Mouse (Mus musculus): ENCODE data around the gene Cxcr6. TPM values are rescaled to one million over a fixed set of nuclear protein-coding genes. Genes with fewer than 3 reads are reported as not detected.
"Not testable (repeated sequence)": the region's sequence is repeated elsewhere in the genome, so short reads cannot be mapped to it uniquely, and the experiment has no call there.

Cxcr6 gene
- polyA plus RNA-seq, 1 experiment: not detected

GRCm38 (mm10) chr9:123769532-123769931 is 36.7 kb upstream of the Cxcr6 start:
- Histone ChIP-seq H3K4me1 (ENCODE audit: control insufficient read depth) (no peaks in the 10 kb centered on the region), H3K4me3 (replicated peaks) (no peak overlapping the region), H3K36me3 (ENCODE audit: control insufficient read depth) (no peaks in the 10 kb centered on the region), H3K9me3 (ENCODE audit: control insufficient read depth, low read length) (no peaks in the 10 kb centered on the region), H3K27me3 (ENCODE audit: control insufficient read depth) (no peaks in the 10 kb centered on the region)
- TF ChIP-seq GATA1 (IDR thresholded peaks at IDR 0.05; ENCODE audit: low read length) (no peak), TAL1 (IDR thresholded peaks at IDR 0.05; ENCODE audit: low read length) (no peak)

- not testable (repeated sequence) for H3K36me3 ChIP-seq (ENCODE audit: control insufficient read depth); H3K4me3 ChIP-seq (replicated peaks); H3K9me3 ChIP-seq (ENCODE audit: control insufficient read depth, low read length); H3K27me3 ChIP-seq (ENCODE audit: control insufficient read depth); H3K4me1 ChIP-seq (ENCODE audit: control insufficient read depth)
Measured at GRCm38 (mm10) chr9:123773299-123773698, 33.0 kb upstream of the Cxcr6 start.

- H3K9me3 ChIP-seq (ENCODE audit: control insufficient read depth, low read length): peaks cover 5% of the 10 kb centered on the region
- no peaks in the 10 kb centered on the region for H3K27me3 ChIP-seq (ENCODE audit: control insufficient read depth)
- H3K36me3 ChIP-seq (ENCODE audit: control insufficient read depth): peaks cover 49% of the 10 kb centered on the region
- TF ChIP-seq GATA1 (IDR thresholded peaks at IDR 0.05; ENCODE audit: low read length) (no peak), TAL1 (IDR thresholded peaks at IDR 0.05; ENCODE audit: low read length) (no peak)
- H3K4me3 ChIP-seq (replicated peaks): no peak overlapping the region
- H3K4me1 ChIP-seq (ENCODE audit: control insufficient read depth): no peaks in the 10 kb centered on the region
Measured at GRCm38 (mm10) chr9:123788855-123789529, 17.3 kb upstream of the Cxcr6 start.

- H3K36me3 ChIP-seq (ENCODE audit: control insufficient read depth): peaks cover 79% of the 10 kb centered on the region
- no peaks in the 10 kb centered on the region for H3K27me3 ChIP-seq (ENCODE audit: control insufficient read depth)
- no peaks in the 10 kb centered on the region for H3K4me1 ChIP-seq (ENCODE audit: control insufficient read depth)
- H3K4me3 ChIP-seq (replicated peaks): no peak overlapping the region
- TF ChIP-seq TAL1 (IDR thresholded peaks at IDR 0.05; ENCODE audit: low read length): no peak
- TF ChIP-seq GATA1 (IDR thresholded peaks at IDR 0.05; ENCODE audit: low read length): no peak
- H3K9me3 ChIP-seq (ENCODE audit: control insufficient read depth, low read length): no peaks in the 10 kb centered on the region
Measured at GRCm38 (mm10) chr9:123796174-123796573, 10.1 kb upstream of the Cxcr6 start.

GRCm38 (mm10) chr9:123801527-123801926 is 4.7 kb upstream of the Cxcr6 start:
- peaks cover 56% of the 10 kb centered on the region for H3K36me3 ChIP-seq (ENCODE audit: control insufficient read depth)
- H3K4me1 ChIP-seq (ENCODE audit: control insufficient read depth): no peaks in the 10 kb centered on the region
- H3K27me3 ChIP-seq (ENCODE audit: control insufficient read depth): no peaks in the 10 kb centered on the region
- H3K9me3 ChIP-seq (ENCODE audit: control insufficient read depth, low read length): no peaks in the 10 kb centered on the region
- no peak for TF ChIP-seq GATA1 (IDR thresholded peaks at IDR 0.05; ENCODE audit: low read length)
- no peak for TF ChIP-seq TAL1 (IDR thresholded peaks at IDR 0.05; ENCODE audit: low read length)
- no peak overlapping the region for H3K4me3 ChIP-seq (replicated peaks)

GRCm38 (mm10) chr9:123802421-123802820 is 3.9 kb upstream of the Cxcr6 start:
- no peaks in the 10 kb centered on the region for H3K9me3 ChIP-seq (ENCODE audit: control insufficient read depth, low read length)
- H3K4me3 ChIP-seq (replicated peaks): no peak overlapping the region
- H3K27me3 ChIP-seq (ENCODE audit: control insufficient read depth): no peaks in the 10 kb centered on the region
- no peak for TF ChIP-seq TAL1 (IDR thresholded peaks at IDR 0.05; ENCODE audit: low read length)
- TF ChIP-seq GATA1 (IDR thresholded peaks at IDR 0.05; ENCODE audit: low read length): no peak
- H3K36me3 ChIP-seq (ENCODE audit: control insufficient read depth): peaks cover 47% of the 10 kb centered on the region
- no peaks in the 10 kb centered on the region for H3K4me1 ChIP-seq (ENCODE audit: control insufficient read depth)

GRCm38 (mm10) chr9:123802896-123803295 is 3.4 kb upstream of the Cxcr6 start:
- Histone ChIP-seq H3K27me3 (ENCODE audit: control insufficient read depth) (no peaks in the 10 kb centered on the region), H3K9me3 (ENCODE audit: control insufficient read depth, low read length) (no peaks in the 10 kb centered on the region), H3K36me3 (ENCODE audit: control insufficient read depth) (peaks cover 45% of the 10 kb centered on the region), H3K4me3 (replicated peaks) (no peak overlapping the region), H3K4me1 (ENCODE audit: control insufficient read depth) (no peaks in the 10 kb centered on the region)
- TF ChIP-seq TAL1 (IDR thresholded peaks at IDR 0.05; ENCODE audit: low read length) (no peak), GATA1 (IDR thresholded peaks at IDR 0.05; ENCODE audit: low read length) (no peak)

- Histone ChIP-seq H3K4me1 (ENCODE audit: control insufficient read depth) (no peaks in the 10 kb centered on the region), H3K27me3 (ENCODE audit: control insufficient read depth) (no peaks in the 10 kb centered on the region), H3K4me3 (replicated peaks) (no peak overlapping the region), H3K9me3 (ENCODE audit: control insufficient read depth, low read length) (no peaks in the 10 kb centered on the region), H3K36me3 (ENCODE audit: control insufficient read depth) (peaks cover 56% of the 10 kb centered on the region)
- TF ChIP-seq TAL1 (IDR thresholded peaks at IDR 0.05; ENCODE audit: low read length): no peak
Measured at GRCm38 (mm10) chr9:123805241-123805640, 1.0 kb upstream of the Cxcr6 start.

- Histone ChIP-seq H3K4me1 (ENCODE audit: control insufficient read depth) (no peaks in the 10 kb centered on the region), H3K36me3 (ENCODE audit: control insufficient read depth) (peaks cover 60% of the 10 kb centered on the region), H3K4me3 (replicated peaks) (no peak overlapping the region), H3K27me3 (ENCODE audit: control insufficient read depth) (no peaks in the 10 kb centered on the region), H3K9me3 (ENCODE audit: control insufficient read depth, low read length) (no peaks in the 10 kb centered on the region)
- TF ChIP-seq GATA1 (IDR thresholded peaks at IDR 0.05; ENCODE audit: low read length) (no peak), TAL1 (IDR thresholded peaks at IDR 0.05; ENCODE audit: low read length) (no peak)
Measured at GRCm38 (mm10) chr9:123808583-123808982, 2.3 kb downstream of the Cxcr6 start.

GRCm38 (mm10) chr9:123811831-123812230 is 5.6 kb downstream of the Cxcr6 start:
- Histone ChIP-seq H3K4me1 (ENCODE audit: control insufficient read depth) (no peaks in the 10 kb centered on the region), H3K36me3 (ENCODE audit: control insufficient read depth) (peaks cover 80% of the 10 kb centered on the region), H3K4me3 (replicated peaks) (no peak overlapping the region), H3K27me3 (ENCODE audit: control insufficient read depth) (no peaks in the 10 kb centered on the region), H3K9me3 (ENCODE audit: control insufficient read depth, low read length) (no peaks in the 10 kb centered on the region)
- TF ChIP-seq TAL1 (IDR thresholded peaks at IDR 0.05; ENCODE audit: low read length) (no peak), GATA1 (IDR thresholded peaks at IDR 0.05; ENCODE audit: low read length) (no peak)
